Mouse (Mus musculus): ENCODE measurements around the gene Tmem150b. TPM values are rescaled to one million over a fixed set of nuclear protein-coding genes. Genes with fewer than 3 reads are reported as not detected.

The Tmem150b gene
- polyA plus RNA-seq, 1 experiment from 2014 or later: not detected

GRCm38 (mm10) chr7:4747156-4747899 lies 22.3 kb upstream of the Tmem150b start:
- H3K27me3 ChIP-seq (replicated peaks; ENCODE audit: control insufficient read depth, insufficient read depth, low read length): no peaks in the 10 kb centered on the region
- 45% methylated on average over 9 of the region's 9 CpGs for WGBS
- H3K36me3 ChIP-seq (ENCODE audit: control insufficient read depth, insufficient read depth, low read length): peaks cover 32% of the 10 kb centered on the region
- DNase-seq (ENCODE audit: low spot score): no peak
- H3K4me3 ChIP-seq (ENCODE audit: low read depth, low read length): peak overlapping the region; percentile 24
- ATAC-seq (replicated peaks; ENCODE audit: low FRiP score): peak; percentile 76
- H3K9me3 ChIP-seq (ENCODE audit: control insufficient read depth, low read length): no peaks in the 10 kb centered on the region
- H3K4me1 ChIP-seq (replicated peaks; ENCODE audit: control insufficient read depth, insufficient read depth, low read length): peaks cover 72% of the 10 kb centered on the region
- H3K9ac ChIP-seq (ENCODE audit: low read depth, low read length): peak overlapping the region; percentile 54
- H3K27ac ChIP-seq (ENCODE audit: low read depth, low read length): peak overlapping the region; percentile 93
- H3K4me2 ChIP-seq: peak overlapping the region; percentile 59

GRCm38 (mm10) chr7:4746326-4746980 lies 21.4 kb upstream of the Tmem150b start:
- peak overlapping the region; percentile 59 for H3K4me2 ChIP-seq
- WGBS: 84% methylated on average over 22 of the region's 22 CpGs
- ATAC-seq (replicated peaks; ENCODE audit: low FRiP score) (no peak), DNase-seq (ENCODE audit: low spot score) (no peak)
- H3K36me3 ChIP-seq (ENCODE audit: control insufficient read depth, insufficient read depth, low read length): peaks cover 32% of the 10 kb centered on the region
- H3K27me3 ChIP-seq (replicated peaks; ENCODE audit: control insufficient read depth, insufficient read depth, low read length): no peaks in the 10 kb centered on the region
- H3K4me3 ChIP-seq (ENCODE audit: low read depth, low read length): peak overlapping the region; percentile 24; the same call in 1 of the 2 replicates
- H3K27ac ChIP-seq (ENCODE audit: low read depth, low read length): peak overlapping the region; percentile 93
- no peaks in the 10 kb centered on the region for H3K9me3 ChIP-seq (ENCODE audit: control insufficient read depth, low read length)
- H3K9ac ChIP-seq (ENCODE audit: low read depth, low read length): peak overlapping the region; percentile 50
- peaks cover 75% of the 10 kb centered on the region for H3K4me1 ChIP-seq (replicated peaks; ENCODE audit: control insufficient read depth, insufficient read depth, low read length)

GRCm38 (mm10) chr7:4744886-4745285 lies 19.8 kb upstream of the Tmem150b start:
- WGBS: 68% methylated on average over 5 of the region's 6 CpGs
- H3K27ac ChIP-seq (ENCODE audit: low read depth, low read length): peak overlapping the region; percentile 92
- DNase-seq (ENCODE audit: low spot score) (no peak), ATAC-seq (replicated peaks; ENCODE audit: low FRiP score) (no peak)
- H3K9ac ChIP-seq (ENCODE audit: low read depth, low read length): peak overlapping the region; percentile 97; the same call in 1 of the 2 replicates
- peaks cover 32% of the 10 kb centered on the region for H3K36me3 ChIP-seq (ENCODE audit: control insufficient read depth, insufficient read depth, low read length)
- H3K4me1 ChIP-seq (replicated peaks; ENCODE audit: control insufficient read depth, insufficient read depth, low read length): peaks cover 72% of the 10 kb centered on the region
- no peaks in the 10 kb centered on the region for H3K9me3 ChIP-seq (ENCODE audit: control insufficient read depth, low read length)
- H3K27me3 ChIP-seq (replicated peaks; ENCODE audit: control insufficient read depth, insufficient read depth, low read length): no peaks in the 10 kb centered on the region
- H3K4me3 ChIP-seq (ENCODE audit: low read depth, low read length): peak overlapping the region; percentile 17; the same call in 1 of the 2 replicates
- H3K4me2 ChIP-seq: peak overlapping the region; percentile 29; the same call in 1 of the 2 replicates

GRCm38 (mm10) chr7:4743354-4743753 lies 18.3 kb upstream of the Tmem150b start:
- 34% methylated on average over 2 of the region's 2 CpGs for WGBS
- Histone ChIP-seq H3K27me3 (replicated peaks; ENCODE audit: control insufficient read depth, insufficient read depth, low read length) (no peaks in the 10 kb centered on the region), H3K27ac (ENCODE audit: low read depth, low read length) (peak overlapping the region; percentile 92), H3K4me2 (peak overlapping the region; percentile 81), H3K9me3 (ENCODE audit: control insufficient read depth, low read length) (no peaks in the 10 kb centered on the region), H3K4me1 (replicated peaks; ENCODE audit: control insufficient read depth, insufficient read depth, low read length) (peaks cover 66% of the 10 kb centered on the region), H3K9ac (ENCODE audit: low read depth, low read length) (peak overlapping the region; percentile 97), H3K36me3 (ENCODE audit: control insufficient read depth, insufficient read depth, low read length) (peaks cover 29% of the 10 kb centered on the region), H3K4me3 (ENCODE audit: low read depth, low read length) (peak overlapping the region; percentile 86)
- no peak for ATAC-seq (replicated peaks; ENCODE audit: low FRiP score)
- DNase-seq (ENCODE audit: low spot score): no peak

- peaks cover 58% of the 10 kb centered on the region for H3K4me1 ChIP-seq (replicated peaks; ENCODE audit: control insufficient read depth, insufficient read depth, low read length)
- peak overlapping the region; percentile 81 for H3K4me2 ChIP-seq
- no peaks in the 10 kb centered on the region for H3K27me3 ChIP-seq (replicated peaks; ENCODE audit: control insufficient read depth, insufficient read depth, low read length)
- 73% methylated on average over 6 of the region's 6 CpGs for WGBS
- peak overlapping the region; percentile 86 for H3K4me3 ChIP-seq (ENCODE audit: low read depth, low read length)
- DNase-seq (ENCODE audit: low spot score) (no peak), ATAC-seq (replicated peaks; ENCODE audit: low FRiP score) (no peak)
- peak overlapping the region; percentile 97 for H3K9ac ChIP-seq (ENCODE audit: low read depth, low read length)
- peak overlapping the region; percentile 92 for H3K27ac ChIP-seq (ENCODE audit: low read depth, low read length)
- peaks cover 29% of the 10 kb centered on the region for H3K36me3 ChIP-seq (ENCODE audit: control insufficient read depth, insufficient read depth, low read length)
- H3K9me3 ChIP-seq (ENCODE audit: control insufficient read depth, low read length): no peaks in the 10 kb centered on the region
Observed at GRCm38 (mm10) chr7:4742482-4742819, 17.4 kb upstream of the Tmem150b start.

- 70% methylated on average over 21 of the region's 21 CpGs for WGBS
- Histone ChIP-seq H3K4me3 (ENCODE audit: low read depth, low read length) (peak overlapping the region; percentile 86), H3K9me3 (ENCODE audit: control insufficient read depth, low read length) (no peaks in the 10 kb centered on the region), H3K27ac (ENCODE audit: low read depth, low read length) (peak overlapping the region; percentile 92), H3K4me2 (peak overlapping the region; percentile 81), H3K36me3 (ENCODE audit: control insufficient read depth, insufficient read depth, low read length) (peaks cover 26% of the 10 kb centered on the region), H3K4me1 (replicated peaks; ENCODE audit: control insufficient read depth, insufficient read depth, low read length) (peaks cover 54% of the 10 kb centered on the region), H3K9ac (ENCODE audit: low read depth, low read length) (peak overlapping the region; percentile 97), H3K27me3 (replicated peaks; ENCODE audit: control insufficient read depth, insufficient read depth, low read length) (no peaks in the 10 kb centered on the region)
- ATAC-seq (replicated peaks; ENCODE audit: low FRiP score) (peak; percentile 36), DNase-seq (ENCODE audit: low spot score) (no peak)
Observed at GRCm38 (mm10) chr7:4741672-4742481, 16.8 kb upstream of the Tmem150b start.

GRCm38 (mm10) chr7:4741151-4741550 lies 16.1 kb upstream of the Tmem150b start:
- Histone ChIP-seq H3K9ac (ENCODE audit: low read depth, low read length) (peak overlapping the region; percentile 97), H3K4me3 (ENCODE audit: low read depth, low read length) (peak overlapping the region; percentile 86), H3K36me3 (ENCODE audit: control insufficient read depth, insufficient read depth, low read length) (peaks cover 20% of the 10 kb centered on the region), H3K4me1 (replicated peaks; ENCODE audit: control insufficient read depth, insufficient read depth, low read length) (peaks cover 47% of the 10 kb centered on the region), H3K27ac (ENCODE audit: low read depth, low read length) (peak overlapping the region; percentile 92), H3K27me3 (replicated peaks; ENCODE audit: control insufficient read depth, insufficient read depth, low read length) (no peaks in the 10 kb centered on the region), H3K4me2 (peak overlapping the region; percentile 81), H3K9me3 (ENCODE audit: control insufficient read depth, low read length) (no peaks in the 10 kb centered on the region)
- ATAC-seq (replicated peaks; ENCODE audit: low FRiP score) (peak; percentile 55), DNase-seq (ENCODE audit: low spot score) (peak; percentile 75)
- WGBS: 8% methylated on average over 4 of the region's 4 CpGs

- ATAC-seq (replicated peaks; ENCODE audit: low FRiP score): peak; percentile 12
- H3K27me3 ChIP-seq (replicated peaks; ENCODE audit: control insufficient read depth, insufficient read depth, low read length): no peaks in the 10 kb centered on the region
- peak overlapping the region; percentile 92 for H3K27ac ChIP-seq (ENCODE audit: low read depth, low read length)
- WGBS: 0% methylated on average over 14 of the region's 14 CpGs
- H3K9ac ChIP-seq (ENCODE audit: low read depth, low read length): peak overlapping the region; percentile 97
- H3K4me2 ChIP-seq: peak overlapping the region; percentile 81
- peak overlapping the region; percentile 86 for H3K4me3 ChIP-seq (ENCODE audit: low read depth, low read length)
- DNase-seq (ENCODE audit: low spot score): no peak
- H3K36me3 ChIP-seq (ENCODE audit: control insufficient read depth, insufficient read depth, low read length): peaks cover 12% of the 10 kb centered on the region; the same call in 1 of the 2 replicates
- peaks cover 39% of the 10 kb centered on the region for H3K4me1 ChIP-seq (replicated peaks; ENCODE audit: control insufficient read depth, insufficient read depth, low read length)
- H3K9me3 ChIP-seq (ENCODE audit: control insufficient read depth, low read length): no peaks in the 10 kb centered on the region
Observed at GRCm38 (mm10) chr7:4740309-4740727, 15.3 kb upstream of the Tmem150b start.
